Mouse (Mus musculus) adrenal gland, postnatal 36 days (tissue): ENCODE results near the gene H2-M10.2. TPM values are rescaled to one million over a fixed set of nuclear protein-coding genes. Genes with fewer than 3 reads are reported as not detected.
A peak's percentile ranks its signal among the peaks of the same experiment; 100 is the strongest.

Source experiments
- DNase-seq, 2 experiments: peaks; one replicate each; pipeline ENCODE4 v3.0.0; 2021; ENCODE audit warnings: mixed read lengths in 1 of 2
- long read RNA-seq, 2 experiments: library from polyadenylated mRNA; stranded (forward); transcript quantifications; one replicate each; pipeline ENCODE4 v2.0.0; 2021; ENCODE audit warnings: borderline sequencing depth in 2 of 2
- total RNA-seq, 2 experiments: library from RNA; stranded (reverse); gene quantifications; 2 replicates each; pipeline ENCODE4 v1.2.3; 2021

H2-M10.2 gene
- not detected for total RNA-seq
- long read RNA-seq, experiment 1 = 0 reads
- long read RNA-seq, experiment 2 = 0 reads

- no peak for DNase-seq
Observed at GRCm38 (mm10) chr17:36286390-36286789, at the start of gene H2-M10.2. Gene H2-M10.2 (minus strand): TSS chr17:36286490.

- DNase-seq = no peak
Observed at GRCm38 (mm10) chr17:36326055-36326454, 39.8 kb upstream of the H2-M10.2 start, which contains the start of gene H2-M10.1. Gene H2-M10.1 (minus strand): TSS chr17:36326155.

DNA sequence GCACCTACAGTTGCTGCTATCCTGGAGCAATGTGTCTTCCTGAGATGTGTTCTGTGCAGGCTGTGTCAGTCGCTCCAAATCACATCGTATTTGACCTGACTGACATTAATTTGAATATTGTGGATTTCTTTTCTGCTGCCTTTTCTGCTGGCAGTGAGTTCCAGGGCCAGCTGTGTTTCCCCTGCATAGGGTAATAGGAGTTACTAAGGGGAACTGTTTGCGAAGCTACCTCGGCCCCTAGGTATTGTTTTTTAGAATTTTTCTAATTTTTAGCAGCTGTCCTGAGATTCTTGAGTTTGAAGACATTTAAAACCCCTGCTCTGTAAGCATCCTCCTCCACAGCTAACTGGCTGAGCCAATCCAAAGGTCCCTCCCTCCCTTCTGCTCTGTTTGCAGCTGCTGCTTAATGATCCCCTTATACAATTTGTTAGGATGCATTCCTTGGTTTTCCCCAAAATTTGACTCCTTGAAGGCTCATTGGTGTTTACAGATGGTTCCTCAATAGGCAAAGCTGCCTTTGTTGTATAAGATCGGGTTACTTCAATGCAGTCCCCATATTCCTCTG lies 29.5 kb upstream of the H2-M10.2 start:
- no peak for DNase-seq

- peak; percentile 48 to 68 for DNase-seq
Observed at GRCm38 (mm10) chr17:36315041-36315688, 28.9 kb upstream of the H2-M10.2 start.

- DNase-seq = no peak
Observed at GRCm38 (mm10) chr17:36314511-36314910, 28.2 kb upstream of the H2-M10.2 start.

DNA sequence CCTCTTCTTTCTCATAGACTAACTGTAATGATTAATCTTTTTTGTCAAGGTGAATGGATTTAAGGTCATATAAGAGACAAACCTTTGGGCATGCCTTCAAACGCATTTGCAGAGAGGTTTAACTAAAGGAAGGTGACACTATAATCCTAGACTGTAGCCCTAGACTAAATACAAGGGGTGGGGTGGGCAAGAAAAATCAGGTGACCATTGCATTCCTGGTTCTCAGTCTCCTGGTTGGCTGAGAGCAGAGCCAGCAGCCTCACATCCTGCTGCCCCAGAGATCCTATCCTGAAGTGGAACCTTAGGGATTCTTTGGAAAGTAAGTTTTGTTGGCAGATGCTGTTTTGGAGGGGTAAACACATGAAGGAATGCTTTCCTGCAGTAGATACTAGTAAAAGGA lies 23.0 kb upstream of the H2-M10.2 start:
- DNase-seq = no peak

GRCm38 (mm10) chr17:36308855-36309254 lies 22.6 kb upstream of the H2-M10.2 start:
- DNase-seq = peak; percentile 68 to 78

DNA sequence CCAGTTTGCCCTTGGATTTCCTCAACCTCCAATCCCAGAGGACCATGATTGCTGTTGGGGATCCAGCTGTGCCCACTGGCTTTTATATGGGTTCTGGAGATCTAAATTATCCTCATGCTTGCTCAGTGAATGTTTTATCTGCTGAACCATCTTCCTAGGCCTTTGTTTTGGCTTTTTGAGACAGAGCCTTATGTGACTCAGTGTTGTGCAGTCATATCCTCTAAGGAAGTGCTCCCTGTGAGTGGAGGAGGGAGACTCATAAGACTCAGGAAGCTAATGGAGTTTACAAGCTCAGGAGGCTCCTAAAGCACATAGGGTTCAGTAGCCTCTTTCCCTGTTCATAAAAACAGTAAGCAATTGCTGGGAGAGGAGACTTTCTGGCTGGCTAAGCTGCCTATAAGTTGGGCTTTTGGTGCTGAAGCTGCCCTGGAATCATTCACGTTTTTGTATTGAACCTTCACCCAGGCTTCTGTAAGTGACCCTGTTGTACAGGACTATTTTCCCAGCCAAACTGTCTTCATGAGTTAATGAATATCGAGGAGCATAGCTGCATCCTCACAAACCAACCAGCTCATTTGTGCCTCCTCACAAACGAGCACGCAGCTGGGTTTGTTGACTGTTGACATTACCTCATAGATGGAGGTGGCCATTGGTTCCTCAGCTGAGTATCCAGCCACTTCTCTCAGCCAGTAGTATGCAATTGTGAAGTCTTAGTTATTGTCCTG lies 4.6 kb downstream of the H2-M10.2 start:
- no peak for DNase-seq

- DNase-seq = no peak
Observed at GRCm38 (mm10) chr17:36274776-36275175, 11.5 kb downstream of the H2-M10.2 start.

DNA sequence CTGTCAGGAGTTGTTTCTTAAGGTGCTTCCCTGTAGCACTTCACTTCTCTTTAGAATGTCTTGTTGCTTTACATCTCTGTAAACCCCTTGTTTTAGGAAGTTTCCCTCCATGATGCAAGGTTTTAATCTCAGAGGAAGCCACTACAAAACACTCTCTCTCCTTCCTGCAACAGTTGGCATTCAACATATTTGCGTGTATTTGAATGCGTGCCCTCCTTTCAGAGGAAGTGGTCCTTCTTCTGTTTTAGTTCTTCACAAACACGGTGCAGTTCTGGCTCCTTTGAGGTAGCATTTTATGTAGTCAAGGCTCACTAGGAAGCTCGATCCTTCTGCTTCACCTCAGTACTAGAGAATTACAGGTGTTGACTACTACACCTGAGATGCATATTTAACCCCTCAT lies 12.5 kb downstream of the H2-M10.2 start:
- DNase-seq = no peak

GRCm38 (mm10) chr17:36272643-36273366 lies 13.5 kb downstream of the H2-M10.2 start:
- DNase-seq = no peak

GRCm38 (mm10) chr17:36271586-36272256 lies 14.6 kb downstream of the H2-M10.2 start, which contains the start of gene Trim39:
Gene Trim39 (minus strand): TSS chr17:36272247.
- DNase-seq = peak in 1 of 2 experiments; percentile 80

- peak; percentile 91 to 94 for DNase-seq
Observed at GRCm38 (mm10) chr17:36270956-36271585, 15.2 kb downstream of the H2-M10.2 start.

DNA sequence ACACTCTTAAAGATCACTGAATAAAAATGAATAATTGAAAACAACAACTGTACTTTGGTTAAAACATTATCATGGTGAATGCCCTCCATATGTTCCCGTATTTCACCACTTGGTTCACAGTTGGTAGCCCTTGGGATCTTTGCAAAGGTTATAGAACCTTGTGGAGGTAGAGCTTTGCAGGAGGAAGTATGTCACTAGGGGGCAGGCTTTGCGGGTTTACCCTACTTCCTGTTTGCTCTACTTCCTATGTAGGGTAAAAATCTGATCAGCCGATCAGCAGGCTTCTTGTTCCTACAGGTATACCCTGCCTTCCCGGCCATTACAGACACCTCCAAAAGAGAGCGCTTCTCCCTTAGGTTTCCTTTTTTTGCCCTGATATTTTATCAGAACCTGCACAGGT lies 20.5 kb downstream of the H2-M10.2 start:
- DNase-seq = peak in 1 of 2 experiments; percentile 18

- no peak for DNase-seq
Observed at GRCm38 (mm10) chr17:36264273-36264925, 21.9 kb downstream of the H2-M10.2 start.

DNA sequence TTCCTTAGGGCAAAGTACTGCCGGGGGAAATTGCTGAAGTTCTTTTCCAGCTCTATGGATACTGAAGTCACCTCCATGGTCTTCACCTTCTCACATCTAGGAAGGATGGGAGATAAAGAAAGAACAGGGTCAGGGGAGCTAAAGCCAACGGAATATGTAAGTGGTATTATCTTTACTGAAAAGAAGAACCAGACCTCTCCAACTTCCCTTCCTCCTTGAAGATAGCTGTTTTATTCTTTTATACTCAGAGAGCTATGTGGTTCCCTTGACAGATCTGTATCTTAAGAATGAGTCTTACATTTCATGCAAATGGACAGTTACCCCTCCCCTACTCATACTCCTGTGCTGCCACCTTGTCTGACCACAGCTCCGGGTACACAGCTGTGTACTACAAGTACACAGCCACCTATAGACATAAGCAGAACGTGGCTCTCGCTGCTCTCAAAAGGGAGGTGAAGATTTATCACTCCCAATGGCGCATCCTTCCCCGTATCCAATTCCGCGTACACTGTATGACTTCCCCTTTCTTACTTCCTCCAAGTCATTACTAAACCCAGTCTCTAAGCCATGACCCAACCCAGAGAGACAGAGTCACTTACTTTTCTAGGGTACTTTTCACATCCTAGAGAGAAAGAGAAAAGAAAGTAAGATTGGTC lies 24.7 kb downstream of the H2-M10.2 start:
- DNase-seq = no peak

DNA sequence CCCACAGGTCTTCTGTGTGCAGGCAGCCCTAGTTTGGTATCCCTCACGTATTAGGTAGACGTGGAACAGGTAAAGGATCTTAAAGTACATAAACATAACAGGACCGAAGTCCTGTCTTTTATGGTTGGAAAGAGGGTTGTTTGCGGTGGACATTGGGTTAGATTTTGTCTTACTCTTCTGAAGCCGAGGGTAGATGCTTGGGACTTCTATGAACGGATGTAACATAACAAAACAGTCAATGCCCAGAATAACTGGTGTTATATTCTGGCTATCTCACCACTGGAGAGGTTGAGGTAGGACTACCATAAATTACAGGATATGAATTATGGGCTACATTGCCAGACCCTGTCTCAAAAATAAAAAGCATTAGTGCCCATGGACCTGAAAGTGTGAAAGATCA lies 28.3 kb downstream of the H2-M10.2 start, which contains the start of gene Rpp21:
TSS of gene Rpp21 (minus strand) at position 101 of the 400 bp plus-strand sequence.
- no peak for DNase-seq

GRCm38 (mm10) chr17:36257241-36257947 lies 28.9 kb downstream of the H2-M10.2 start:
- peak; percentile 84 to 88 for DNase-seq

GRCm38 (mm10) chr17:36253087-36253600 lies 33.1 kb downstream of the H2-M10.2 start:
- no peak for DNase-seq
